Mouse (Mus musculus) spleen, postnatal 10 days (tissue): ENCODE data around the gene Tead1.
A peak's percentile ranks its signal among the peaks of the same experiment; 100 is the strongest.

ENCODE experiments used
- DNase-seq, 2 experiments: peaks; one replicate each; pipeline ENCODE4 v3.0.0; 2021 to 2022; ENCODE audit warnings: low spot score in 2 of 2

The Tead1 gene

GRCm38 (mm10) chr7:112816016-112816415, 136.9 kb downstream of the Tead1 start:
- no peak for DNase-seq

- DNase-seq, result no peak
Measured at GRCm38 (mm10) chr7:112819833-112820232, 140.7 kb downstream of the Tead1 start.

GRCm38 (mm10) chr7:112822879-112823278, 143.8 kb downstream of the Tead1 start:
- DNase-seq, result no peak

GRCm38 (mm10) chr7:112823621-112824020, 144.5 kb downstream of the Tead1 start:
- peak in 1 of 2 experiments; percentile 27 for DNase-seq

DNA sequence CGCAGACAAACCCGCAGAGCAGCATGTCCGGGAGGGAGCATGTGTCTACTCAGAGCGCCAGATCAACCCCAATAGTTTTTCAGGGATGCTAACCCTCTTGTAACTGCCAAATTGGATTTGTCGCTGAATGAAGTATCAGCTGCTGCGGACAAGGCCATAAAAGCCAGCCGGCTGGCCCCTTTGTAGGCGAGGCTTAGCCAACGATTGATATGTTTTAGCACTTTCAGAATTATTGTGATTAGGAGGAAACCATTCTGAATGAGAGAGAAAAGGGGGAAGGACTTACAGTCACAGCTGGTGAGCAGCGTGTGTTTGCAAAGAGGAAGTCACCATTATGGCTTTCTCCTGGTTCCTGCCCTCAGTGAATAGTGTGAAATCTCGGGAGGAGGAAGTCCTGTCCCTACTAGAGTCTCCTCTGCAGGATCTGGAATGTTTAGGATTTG, 146.2 kb downstream of the Tead1 start:
- no peak for DNase-seq

GRCm38 (mm10) chr7:112826114-112826911, 147.2 kb downstream of the Tead1 start:
- no peak for DNase-seq

GRCm38 (mm10) chr7:112828016-112828695, 149.0 kb downstream of the Tead1 start:
- no peak for DNase-seq

GRCm38 (mm10) chr7:112828696-112829022, 149.5 kb downstream of the Tead1 start:
- no peak for DNase-seq

- DNase-seq, result no peak
Measured at GRCm38 (mm10) chr7:112830946-112831345, 151.8 kb downstream of the Tead1 start.

- no peak for DNase-seq
Measured at GRCm38 (mm10) chr7:112831446-112831845, 152.3 kb downstream of the Tead1 start.

- no peak for DNase-seq
Measured at GRCm38 (mm10) chr7:112833132-112833531, 154.0 kb downstream of the Tead1 start.

GRCm38 (mm10) chr7:112836076-112836475, 157.0 kb downstream of the Tead1 start:
- DNase-seq, result no peak

- no peak for DNase-seq
Measured at GRCm38 (mm10) chr7:112838131-112838530, 159.0 kb downstream of the Tead1 start.

DNA sequence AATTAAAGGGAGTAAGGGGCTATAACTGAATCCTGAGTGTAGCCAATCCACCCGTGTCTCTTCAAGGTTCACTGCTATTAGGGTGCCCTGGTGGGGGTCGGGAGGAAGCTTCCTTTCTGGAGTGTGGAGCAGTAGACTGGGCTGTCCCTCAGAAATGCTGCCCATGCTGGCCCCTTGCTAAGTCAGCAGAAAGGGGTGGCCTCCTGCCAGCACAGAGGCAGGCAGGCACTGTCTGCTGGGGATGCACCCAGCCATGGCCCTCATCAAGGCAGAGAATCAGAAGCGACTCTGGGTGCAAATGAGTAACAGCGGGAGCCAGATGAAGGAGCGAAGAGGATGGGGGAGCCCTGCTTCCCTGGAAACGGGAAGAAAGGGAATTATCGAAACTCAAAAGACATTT, 161.2 kb downstream of the Tead1 start:
- DNase-seq, result no peak

- no peak for DNase-seq
Measured at GRCm38 (mm10) chr7:112840890-112841289, 161.8 kb downstream of the Tead1 start.

- DNase-seq, result no peak
Measured at GRCm38 (mm10) chr7:112841484-112841883, 162.4 kb downstream of the Tead1 start.

GRCm38 (mm10) chr7:112841886-112842285, 162.8 kb downstream of the Tead1 start:
- DNase-seq, result no peak

DNA sequence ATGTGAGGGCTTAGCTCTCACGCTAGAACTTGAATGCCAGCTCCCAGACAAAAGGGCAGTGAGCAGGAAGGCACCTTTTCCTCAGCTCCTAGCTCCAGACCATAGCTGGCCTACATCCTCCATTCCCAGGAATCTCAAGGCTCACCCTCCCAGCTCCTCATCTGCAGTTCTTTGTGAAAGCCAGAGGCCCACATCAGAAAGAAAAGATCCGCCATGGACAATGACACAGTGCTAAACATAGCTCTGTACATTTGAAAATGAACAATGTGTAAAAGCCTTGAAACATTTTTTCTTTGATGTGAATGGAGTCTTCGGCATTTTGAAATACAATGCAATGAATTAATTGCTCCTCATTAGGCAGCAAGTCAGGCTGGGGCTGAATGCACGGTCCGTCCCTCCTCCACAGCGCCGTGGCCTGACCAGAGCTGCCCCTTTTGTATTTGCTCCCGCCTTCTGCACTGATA, 172.2 kb downstream of the Tead1 start:
- DNase-seq, result no peak

DNA sequence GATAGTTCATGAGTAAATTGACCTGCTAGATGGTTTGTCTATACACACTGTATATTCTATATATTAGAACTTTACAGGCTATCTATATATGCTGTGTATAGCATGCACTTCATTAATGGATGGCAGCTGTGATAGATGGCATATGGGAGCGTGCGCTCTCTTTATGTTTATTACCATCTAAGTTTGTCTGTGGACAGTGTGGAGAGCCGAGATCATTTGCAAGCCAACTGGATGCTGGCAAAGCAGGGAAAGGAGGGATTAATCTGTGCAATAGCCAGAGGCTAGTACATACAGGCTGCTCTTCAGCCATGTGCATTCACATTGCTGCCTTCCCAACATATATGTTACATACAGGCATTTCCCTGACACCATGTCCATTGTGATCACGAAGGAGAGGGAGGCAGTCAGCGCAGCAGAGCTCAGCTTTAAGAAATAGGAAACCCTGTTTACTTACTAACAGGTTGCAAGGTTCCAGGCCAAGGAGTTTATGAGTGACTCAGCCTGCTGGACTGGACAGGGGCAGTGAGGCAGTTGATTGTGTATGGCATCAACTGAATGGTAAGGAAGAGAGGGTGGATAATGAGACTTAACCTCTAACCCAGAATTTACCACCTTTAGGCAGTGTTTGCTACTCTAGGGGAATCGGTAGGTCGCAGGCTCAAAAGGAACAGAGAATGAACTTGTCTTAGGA, 173.2 kb downstream of the Tead1 start:
- no peak for DNase-seq

DNA sequence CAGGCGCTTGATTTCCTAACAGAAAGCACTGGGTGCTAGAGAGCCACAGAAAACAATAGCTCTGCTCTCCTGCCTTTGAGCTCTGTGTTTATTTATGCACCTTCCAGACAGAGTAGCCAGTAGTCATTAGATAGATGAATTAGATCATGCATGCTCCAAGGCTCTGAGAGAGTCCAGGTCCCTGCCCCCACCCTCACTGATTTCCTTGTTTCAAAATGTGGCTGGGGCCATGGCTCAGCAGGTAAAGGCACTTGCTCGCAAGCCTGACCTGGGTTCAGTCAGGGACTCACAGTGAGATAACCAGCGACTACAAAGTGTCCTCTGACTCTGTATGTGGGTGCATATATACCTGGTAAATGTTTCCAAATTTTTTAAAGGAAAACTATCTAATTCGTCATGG, 174.7 kb downstream of the Tead1 start:
- no peak for DNase-seq

GRCm38 (mm10) chr7:112854516-112854915, 175.4 kb downstream of the Tead1 start:
- no peak for DNase-seq

- no peak for DNase-seq
Measured at GRCm38 (mm10) chr7:112855419-112855818, 176.3 kb downstream of the Tead1 start.
